In genomic region chr8:121468083-121469071, GRCm38 (mm10) we compare ENCODE assay signal across 9 mouse cellular contexts.
DNase-seq lines count a peak whose midpoint lies in the region; ATAC-seq lines count a peak whose summit lies in the region.
"Had no signal": no experiment of that assay in that cellular context is flagged by ENCODE, and none has a peak within 500 bp of the region (broad histone marks: within the 10 kb centered on the region; RNA-seq: fewer than 3 reads in every experiment).

No protein-coding gene starts in this region.

- no peak overlapping the region for H3K9ac ChIP-seq in hindbrain, embryonic 11.5 days (ENCODE audit: low read depth, low read length)
- H3K9ac ChIP-seq in hindbrain, embryonic 14.5 days, result no peak overlapping the region
- peak overlapping the region; percentile 39; the same call in 1 of the 2 replicates for H3K9ac ChIP-seq in limb, embryonic 13.5 days

- H3K4me1 ChIP-seq in hindbrain, embryonic 11.5 days (replicated peaks; ENCODE audit: control insufficient read depth, insufficient read depth, low read length), result no peaks in the 10 kb centered on the region
- H3K4me1 ChIP-seq in hindbrain, embryonic 14.5 days (replicated peaks; ENCODE audit: control insufficient read depth, insufficient read depth, low read length), result no peaks in the 10 kb centered on the region
- peaks cover 39% of the 10 kb centered on the region for H3K4me1 ChIP-seq in limb, embryonic 13.5 days

- no peak for ATAC-seq in hindbrain, embryonic 11.5 days (ENCODE audit: low FRiP score)
- no peak for ATAC-seq in hindbrain, embryonic 14.5 days (ENCODE audit: low FRiP score)
- ATAC-seq in limb, embryonic 13.5 days (ENCODE audit: low FRiP score, low read depth), result peak; percentile 71
- ATAC-seq in megakaryocyte-erythroid progenitor cell, adult 5-6 weeks (replicated peaks; ENCODE audit: low FRiP score, low TSS enrichment, poor library complexity, severe bottlenecking), result no peak

- H3K27ac ChIP-seq in hindbrain, embryonic 11.5 days (ENCODE audit: low read depth, low read length), result peak overlapping the region; percentile 45; the same call in 1 of the 2 replicates
- no peak overlapping the region for H3K27ac ChIP-seq in hindbrain, embryonic 14.5 days
- H3K27ac ChIP-seq in limb, embryonic 13.5 days, result peak overlapping the region; percentile 97
- H3K27ac ChIP-seq: kidney, postnatal 0 days had no signal

- H3K27me3 ChIP-seq in hindbrain, embryonic 11.5 days (ENCODE audit: control insufficient read depth, insufficient read depth, low read length), result no peaks in the 10 kb centered on the region
- no peaks in the 10 kb centered on the region for H3K27me3 ChIP-seq in hindbrain, embryonic 14.5 days (ENCODE audit: control insufficient read depth, insufficient read depth, low read length)
- H3K27me3 ChIP-seq in limb, embryonic 13.5 days, result no peaks in the 10 kb centered on the region

- peak; percentile 54 for DNase-seq in adrenal gland, adult 2 months
- DNase-seq in adrenal gland, adult 18-20 months (ENCODE audit: low spot score in 2 of 2), result no peak
- DNase-seq in hindbrain, embryonic 11.5 days (ENCODE audit: low spot score), result no peak
- DNase-seq in hindbrain, embryonic 14.5 days (ENCODE audit: low spot score), result no peak
- peak; percentile 44 to 45 for DNase-seq in adrenal gland, postnatal 36 days
- no peak for DNase-seq in layer of hippocampus, adult 8-10 months (ENCODE audit: low spot score in 2 of 2)

- H3K36me3 ChIP-seq in hindbrain, embryonic 11.5 days (ENCODE audit: control insufficient read depth, insufficient read depth, low read length), result no peaks in the 10 kb centered on the region
- no peaks in the 10 kb centered on the region for H3K36me3 ChIP-seq in hindbrain, embryonic 14.5 days (replicated peaks; ENCODE audit: control insufficient read depth, insufficient read depth)
- no peaks in the 10 kb centered on the region for H3K36me3 ChIP-seq in limb, embryonic 13.5 days

- 67% methylated on average over 49 of the region's 49 CpGs for WGBS in hindbrain, embryonic 11.5 days
- 67% methylated on average over 49 of the region's 49 CpGs for WGBS in hindbrain, embryonic 14.5 days
- 42% methylated on average over 49 of the region's 49 CpGs for WGBS in limb, embryonic 13.5 days

- no peak overlapping the region for H3K4me3 ChIP-seq in hindbrain, embryonic 11.5 days (ENCODE audit: low read depth, low read length)
- H3K4me3 ChIP-seq in hindbrain, embryonic 14.5 days (replicated peaks; ENCODE audit: low read length), result no peak overlapping the region
- no peak overlapping the region for H3K4me3 ChIP-seq in limb, embryonic 13.5 days

- H3K9me3 ChIP-seq in hindbrain, embryonic 11.5 days (ENCODE audit: control insufficient read depth, low read length), result no peaks in the 10 kb centered on the region
- H3K9me3 ChIP-seq in hindbrain, embryonic 14.5 days (ENCODE audit: control insufficient read depth, low read length), result no peaks in the 10 kb centered on the region
- H3K9me3 ChIP-seq in limb, embryonic 13.5 days, result no peaks in the 10 kb centered on the region

- no peak overlapping the region for H3K4me2 ChIP-seq in hindbrain, embryonic 11.5 days (replicated peaks; ENCODE audit: low read depth, low read length)
- no peak overlapping the region for H3K4me2 ChIP-seq in hindbrain, embryonic 14.5 days (replicated peaks)
- peak overlapping the region; percentile 31 for H3K4me2 ChIP-seq in limb, embryonic 13.5 days (replicated peaks)

Comparison
In these comparisons a context has a peak if more than half of its experiments do, and no peak if none do; other contexts are left out.
1. DNase-seq: peak in adrenal gland, adult 2 months (single experiment) and adrenal gland, postnatal 36 days (2 of 2); none in adrenal gland, adult 18-20 months (0 of 2), hindbrain, embryonic 11.5 days (single experiment), hindbrain, embryonic 14.5 days (single experiment) and layer of hippocampus, adult 8-10 months (0 of 2).